Mouse (Mus musculus): ENCODE data around the gene Slc5a2.

DNA sequence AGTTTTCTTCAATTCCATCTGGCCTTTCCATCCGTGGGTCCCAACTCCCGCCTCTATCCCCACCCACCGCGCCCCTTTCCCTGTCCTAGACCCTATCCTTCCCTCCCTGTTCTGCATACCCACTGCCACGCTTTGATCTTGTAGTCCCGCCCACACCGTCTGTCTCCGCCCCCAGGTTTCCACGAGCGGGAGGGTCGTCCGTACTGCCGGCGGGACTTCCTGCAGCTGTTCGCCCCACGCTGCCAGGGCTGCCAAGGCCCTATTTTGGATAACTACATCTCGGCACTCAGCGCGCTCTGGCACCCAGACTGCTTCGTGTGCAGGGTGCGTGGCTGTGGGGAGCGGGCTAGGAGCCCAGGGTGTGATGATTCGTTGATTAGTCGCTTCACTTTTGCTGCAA is 12.8 kb upstream of the Slc5a2 start:
- no peak for TF ChIP-seq CTCF (IDR thresholded peaks at IDR 0.05)
- no peak for TF ChIP-seq EP300 (IDR thresholded peaks at IDR 0.05)
